Mouse (Mus musculus) kidney, adult 2 months (tissue): Measurements from ENCODE around the gene H1foo. TPM values are rescaled to one million over a fixed set of nuclear protein-coding genes. Genes with fewer than 3 reads are reported as not detected.

Experiments
- DNase-seq: peaks from one replicate; pipeline ENCODE4 v3.0.0; 2021
- H3K27ac ChIP-seq: fragments of 200-500 bp; 2 replicates; pipeline ENCODE4 v1.5.1; 2012; ENCODE audit warnings: low read depth, low read length, control low read depth, inconsistent platforms; ENCODE audit not compliant: insufficient read depth
- H3K27me3 ChIP-seq: fragments of 200-500 bp; replicated peaks from 2 replicates; pipeline ENCODE4 v1.6.1; 2012; ENCODE audit warnings: mild to moderate bottlenecking, moderate library complexity, low read length, inconsistent platforms; ENCODE audit not compliant: control insufficient read depth, insufficient read depth
- H3K36me3 ChIP-seq: fragments of 200-500 bp; 2 replicates; pipeline ENCODE4 v1.6.1; 2012; ENCODE audit warnings: mild to moderate bottlenecking, moderate library complexity, low read length, inconsistent platforms; ENCODE audit not compliant: control insufficient read depth, insufficient read depth
- H3K4me1 ChIP-seq: fragments of 200-500 bp; 2 replicates; pipeline ENCODE4 v1.6.1; 2011; ENCODE audit warnings: low read length; ENCODE audit not compliant: control insufficient read depth, insufficient read depth
- H3K4me3 ChIP-seq: fragments of 200-500 bp; 2 replicates; pipeline ENCODE4 v1.5.1; 2011; ENCODE audit warnings: mild to moderate bottlenecking, low read depth, low read length, control low read depth; ENCODE audit not compliant: insufficient read depth
- CTCF ChIP-seq: fragments of 200-500 bp; conservative IDR thresholded peaks from 2 replicates; pipeline ENCODE4 v1.5.1; 2011; ENCODE audit warnings: low read depth, mild to moderate bottlenecking, control low read depth, low read length, moderate library complexity, mixed read lengths; ENCODE audit not compliant: insufficient read depth, insufficient read length
- POLR2A ChIP-seq: fragments of 200-500 bp; IDR thresholded peaks from one replicate; pipeline ENCODE4 v1.6.1; 2011; ENCODE audit warnings: low read depth, low read length, control low read depth
- WGBS: fragments of 180-500 bp; shearing (Covaris S2); methylation state at CpG from one replicate; pipeline ENCODE4 v1.1.7; 2018; 5-methylcytosine and 5-hydroxymethylcytosine counted together
- polyA plus RNA-seq: library from polyadenylated mRNA; depleted of rRNA; stranded (reverse); fragments of >200 nt; gene quantifications from 2 replicates; pipeline ENCODE4 v1.2.3, GENCODE M21; 2012

Gene H1foo
- polyA plus RNA-seq, 1 experiment, result not detected

GRCm38 (mm10) chr6:115987096-115987747 lies 42.5 kb downstream of the H1foo start:
- peak overlapping the region; percentile 45 for H3K27ac ChIP-seq
- TF ChIP-seq CTCF (no peak), POLR2A (no peak)
- H3K36me3 ChIP-seq, result no peaks in the 10 kb centered on the region
- peaks cover 4% of the 10 kb centered on the region; the same call in 1 of the 2 replicates for H3K4me1 ChIP-seq
- H3K27me3 ChIP-seq, result no peaks in the 10 kb centered on the region
- H3K4me3 ChIP-seq, result no peak overlapping the region
- 59% methylated on average over 9 of the region's 9 CpGs for WGBS
- peak; percentile 80 for DNase-seq

- TF ChIP-seq CTCF (no peak), POLR2A (no peak)
- 60% methylated on average over 5 of the region's 5 CpGs for WGBS
- no peak for DNase-seq
- H3K36me3 ChIP-seq, result no peaks in the 10 kb centered on the region
- no peaks in the 10 kb centered on the region for H3K27me3 ChIP-seq
- peaks cover 4% of the 10 kb centered on the region; the same call in 1 of the 2 replicates for H3K4me1 ChIP-seq
- no peak overlapping the region for H3K27ac ChIP-seq
- peak overlapping the region; percentile 2; the same call in 1 of the 2 replicates for H3K4me3 ChIP-seq
Measured at GRCm38 (mm10) chr6:115989032-115989431, 44.3 kb downstream of the H1foo start.

- peak overlapping the region; percentile 2; the same call in 1 of the 2 replicates for H3K4me3 ChIP-seq
- WGBS, result 65% methylated on average over 4 of the region's 4 CpGs
- H3K27me3 ChIP-seq, result no peaks in the 10 kb centered on the region
- H3K27ac ChIP-seq, result no peak overlapping the region
- DNase-seq, result no peak
- TF ChIP-seq CTCF (no peak), POLR2A (no peak)
- H3K36me3 ChIP-seq, result no peaks in the 10 kb centered on the region
- H3K4me1 ChIP-seq, result peaks cover 4% of the 10 kb centered on the region; the same call in 1 of the 2 replicates
Measured at GRCm38 (mm10) chr6:115989607-115990006, 44.9 kb downstream of the H1foo start.

- Histone ChIP-seq H3K4me1 (peaks cover 2% of the 10 kb centered on the region; the same call in 1 of the 2 replicates), H3K36me3 (no peaks in the 10 kb centered on the region), H3K27me3 (no peaks in the 10 kb centered on the region), H3K4me3 (peak overlapping the region; percentile 64; the same call in 1 of the 2 replicates), H3K27ac (no peak overlapping the region)
- TF ChIP-seq CTCF (no peak), POLR2A (no peak)
- 65% methylated on average over 3 of the region's 3 CpGs for WGBS
- no peak for DNase-seq
Measured at GRCm38 (mm10) chr6:115990056-115990455, 45.3 kb downstream of the H1foo start.

- Histone ChIP-seq H3K36me3 (no peaks in the 10 kb centered on the region), H3K27me3 (no peaks in the 10 kb centered on the region), H3K4me1 (no peaks in the 10 kb centered on the region), H3K27ac (peak overlapping the region; percentile 17; the same call in 1 of the 2 replicates), H3K4me3 (peak overlapping the region; percentile 64)
- TF ChIP-seq POLR2A, result no peak
- TF ChIP-seq CTCF, result no peak
- 63% methylated on average over 9 of the region's 9 CpGs for WGBS
- no peak for DNase-seq
Measured at GRCm38 (mm10) chr6:115990479-115990878, 45.7 kb downstream of the H1foo start.

- 44% methylated on average over 13 of the region's 13 CpGs for WGBS
Measured at GRCm38 (mm10) chr6:115991108-115991880, 46.6 kb downstream of the H1foo start.

GRCm38 (mm10) chr6:115991881-115992620 lies 47.3 kb downstream of the H1foo start:
- H3K4me1 ChIP-seq, result peaks cover 4% of the 10 kb centered on the region; the same call in 1 of the 2 replicates
- no peak for TF ChIP-seq CTCF
- TF ChIP-seq POLR2A, result no peak
- DNase-seq, result no peak
- H3K4me3 ChIP-seq, result peak overlapping the region; percentile 64
- WGBS, result 35% methylated on average over 10 of the region's 10 CpGs
- no peaks in the 10 kb centered on the region for H3K27me3 ChIP-seq
- H3K27ac ChIP-seq, result peak overlapping the region; percentile 67
- no peaks in the 10 kb centered on the region for H3K36me3 ChIP-seq

More at GRCm38 (mm10) chr6:115991108-115991880, 46.6 kb downstream of the H1foo start:
- peak overlapping the region; percentile 67 for H3K27ac ChIP-seq
- DNase-seq, result peak; percentile 51
- H3K36me3 ChIP-seq, result no peaks in the 10 kb centered on the region
- H3K27me3 ChIP-seq, result no peaks in the 10 kb centered on the region
- H3K4me3 ChIP-seq, result peak overlapping the region; percentile 64
- peaks cover 4% of the 10 kb centered on the region; the same call in 1 of the 2 replicates for H3K4me1 ChIP-seq
- TF ChIP-seq CTCF (no peak), POLR2A (no peak)
